8 mouse cellular contexts compared by ENCODE assay signal in the genomic region with DNA sequence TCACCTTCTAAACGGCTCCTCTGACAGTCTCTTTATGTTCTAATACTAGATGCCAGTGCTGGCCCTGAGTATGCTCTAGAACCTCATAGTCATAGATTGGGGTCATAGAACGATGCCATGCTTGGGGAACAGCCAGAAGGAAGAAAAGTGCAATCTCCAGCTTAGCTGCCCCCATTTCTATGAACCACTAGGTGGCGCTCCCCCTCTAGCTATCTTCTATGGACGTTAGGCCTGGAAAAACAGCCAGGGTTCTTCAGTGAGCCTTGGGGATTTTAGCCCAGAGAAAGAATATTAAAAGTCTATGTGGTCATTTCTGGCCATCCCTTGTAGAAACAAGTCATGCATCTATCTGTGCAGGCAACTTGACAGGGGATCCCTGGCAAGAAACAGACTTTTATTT. TPM values are rescaled to one million over a fixed set of nuclear protein-coding genes. Genes with fewer than 3 reads are reported as not detected.
DNase-seq lines count a peak whose midpoint lies in the region; ATAC-seq and TF ChIP-seq lines count a peak whose summit lies in the region.

No protein-coding gene starts in this region.

- no peaks in the 10 kb centered on the region for H3K9me3 ChIP-seq in kidney, postnatal 0 days (replicated peaks; ENCODE audit: low read length)
- no peaks in the 10 kb centered on the region for H3K9me3 ChIP-seq in liver, embryonic 14.5 days (ENCODE audit: control insufficient read depth, low read length)

- DNase-seq in urinary bladder, postnatal 25 days (ENCODE audit: low spot score) = peak; percentile 62
- no peak for DNase-seq in urinary bladder, postnatal 10 days (ENCODE audit: low spot score)
- DNase-seq in c-Kit-positive CD71-negative TER-119-negative erythroid progenitor cells, embryonic 14.5 days (ENCODE audit: low read depth) = peak; percentile 34
- DNase-seq in forelimb bud, embryonic 11.5 days (ENCODE audit: low read depth, low spot score) = peak; percentile 77
- DNase-seq in kidney, postnatal 0 days (ENCODE audit: low spot score) = peak; percentile 94
- peak; percentile 25 to 34 (median 28) for DNase-seq in liver, embryonic 14.5 days (ENCODE audit: low read depth in 3 of 3, low spot score in 3 of 3)
- DNase-seq in right cerebral cortex, adult 18-20 months = peak; percentile 66

- no peaks in the 10 kb centered on the region for H3K4me1 ChIP-seq in kidney, postnatal 0 days (replicated peaks; ENCODE audit: insufficient read depth, low read length)
- no peaks in the 10 kb centered on the region for H3K4me1 ChIP-seq in liver, embryonic 14.5 days (replicated peaks; ENCODE audit: control insufficient read depth in 2 of 2, insufficient read depth in 2 of 2, low read length in 1 of 2)

- no peak overlapping the region for H3K4me2 ChIP-seq in kidney, postnatal 0 days (ENCODE audit: low read length)
- no peak overlapping the region for H3K4me2 ChIP-seq in liver, embryonic 14.5 days (ENCODE audit: low read depth)

- ATAC-seq in kidney, postnatal 0 days (replicated peaks; ENCODE audit: low FRiP score, low read depth) = no peak
- ATAC-seq in liver, embryonic 14.5 days (ENCODE audit: insufficient read depth) = no peak
- ATAC-seq in activated CD4-positive, CD25-positive, alpha-beta regulatory T cell, adult 4 months = no peak

- no peak overlapping the region for H3K27ac ChIP-seq in kidney, postnatal 0 days
- no peak overlapping the region for H3K27ac ChIP-seq in liver, embryonic 14.5 days

- H3K4me3 ChIP-seq in kidney, postnatal 0 days (replicated peaks; ENCODE audit: low read depth, low read length) = no peak overlapping the region
- no peak overlapping the region for H3K4me3 ChIP-seq in liver, embryonic 14.5 days (ENCODE audit: insufficient read depth in 1 of 2, low read depth in 2 of 2, low read length in 2 of 2)

- no peak for TF ChIP-seq EP300 in liver, embryonic 14.5 days (IDR thresholded peaks at IDR 0.05; ENCODE audit: low read depth)

- no peaks in the 10 kb centered on the region for H3K36me3 ChIP-seq in kidney, postnatal 0 days (ENCODE audit: insufficient read depth, low read length)
- H3K36me3 ChIP-seq in liver, embryonic 14.5 days (replicated peaks; ENCODE audit: control insufficient read depth, insufficient read depth, low read depth) = no peaks in the 10 kb centered on the region

- TF ChIP-seq CTCF in kidney, postnatal 0 days (IDR thresholded peaks at IDR 0.05; ENCODE audit: low read depth) = peak; percentile 99
- TF ChIP-seq CTCF in liver, embryonic 14.5 days (IDR thresholded peaks at IDR 0.05; ENCODE audit: low read depth) = peak; percentile 93

- H3K9ac ChIP-seq in kidney, postnatal 0 days (ENCODE audit: low read depth, low read length) = no peak overlapping the region
- H3K9ac ChIP-seq in liver, embryonic 14.5 days (replicated peaks) = no peak overlapping the region

- H3K27me3 ChIP-seq in kidney, postnatal 0 days (ENCODE audit: insufficient read depth, low read length) = no peaks in the 10 kb centered on the region
- no peaks in the 10 kb centered on the region for H3K27me3 ChIP-seq in liver, embryonic 14.5 days (ENCODE audit: control insufficient read depth, insufficient read depth, low read length)

- WGBS in kidney, postnatal 0 days = 7% methylated on average over 4 of the region's 4 CpGs
- 6% methylated on average over 4 of the region's 4 CpGs for WGBS in liver, embryonic 14.5 days (ENCODE audit: insufficient replicate concordance)

RNA-seq across cellular contexts. Expression of a gene that starts 25.5 kb away (rescaled TPM):
- polyA plus RNA-seq in kidney, postnatal 0 days (2015; fragmentation: Nextera tagmentation; extraction: Ambion mirVana) = 9.3 and 10.6 TPM in 2 replicates
- 0.94 and 0.97 TPM in 2 replicates for polyA plus RNA-seq in liver, embryonic 14.5 days (2012; rRNA removed)
- 0.47 and 0.57 TPM in 2 replicates for polyA plus RNA-seq in liver, embryonic 14.5 days (2014; fragmentation: Nextera tagmentation; extraction: Ambion mirVana)
- polyA plus RNA-seq in activated CD4-positive, CD25-positive, alpha-beta regulatory T cell, adult 4 months (2017; shearing (Covaris generic)) = 1 to 10 TPM; 3.0 to 3.1 TPM

RNA-seq across cellular contexts. Expression of a gene that starts 34.8 kb away (rescaled TPM):
- 11.2 and 11.4 TPM in 2 replicates for polyA plus RNA-seq in kidney, postnatal 0 days (2015; fragmentation: Nextera tagmentation; extraction: Ambion mirVana)
- polyA plus RNA-seq in liver, embryonic 14.5 days (2012; rRNA removed) = 7.5 and 9.3 TPM in 2 replicates
- 5.2 and 6.5 TPM in 2 replicates for polyA plus RNA-seq in liver, embryonic 14.5 days (2014; fragmentation: Nextera tagmentation; extraction: Ambion mirVana)
- 10 to 100 TPM; 11.3 to 11.4 TPM for polyA plus RNA-seq in activated CD4-positive, CD25-positive, alpha-beta regulatory T cell, adult 4 months (2017; shearing (Covaris generic))
